Comparison of ENCODE assay signal across 8 mouse cellular contexts in the genomic region with DNA sequence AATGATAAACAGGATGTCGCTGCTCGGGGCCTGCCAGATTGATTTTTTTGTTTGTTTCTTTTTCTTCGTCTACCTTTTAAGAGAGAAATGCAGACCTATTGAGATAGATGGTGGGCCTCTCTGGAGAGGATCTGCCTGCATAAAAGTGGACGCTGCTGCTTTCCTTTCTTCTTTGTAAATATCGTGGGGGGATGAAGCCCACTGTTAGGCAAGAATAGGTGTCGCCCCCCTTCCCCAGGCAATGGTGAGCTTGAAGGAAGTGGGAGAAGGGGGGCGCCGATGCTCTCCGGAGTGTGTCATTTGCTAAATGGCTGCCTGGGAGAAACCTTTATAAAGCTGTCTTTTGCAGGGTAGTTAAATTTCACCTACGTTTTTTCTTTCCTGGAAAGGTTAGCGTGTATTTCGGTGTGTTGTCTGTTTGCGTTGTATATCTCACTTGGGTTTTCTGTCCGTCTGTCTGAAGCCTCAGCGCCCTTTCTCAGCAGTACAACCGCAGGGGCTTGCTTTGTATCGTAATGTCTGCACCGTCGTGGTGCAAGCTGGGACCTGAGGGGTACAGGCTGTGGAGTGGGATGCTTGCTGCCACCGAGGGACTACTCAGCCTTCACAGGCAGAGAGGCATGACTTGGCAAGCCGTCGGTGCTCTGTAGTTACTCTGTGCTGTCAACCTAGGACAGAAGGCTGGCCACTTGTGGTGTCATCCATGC. TPM values are rescaled to one million over a fixed set of nuclear protein-coding genes. Genes with fewer than 3 reads are reported as not detected.
DNase-seq lines count a peak whose midpoint lies in the region; ATAC-seq and TF ChIP-seq lines count a peak whose summit lies in the region.

No protein-coding gene starts in this region.

- peak; percentile 49 for DNase-seq in cerebellum, adult 11 months
- DNase-seq in cerebellum, adult 9-10 months, result no peak
- DNase-seq in A20 (ENCODE audit: low read depth, low spot score), result peak; percentile 79
- peak; percentile 64 to 71 for DNase-seq in cerebellum, postnatal 25 days
- DNase-seq in heart, postnatal 0 days (ENCODE audit: low spot score), result no peak
- DNase-seq in limb, embryonic 14.5 days (ENCODE audit: low spot score), result no peak
- no peak for DNase-seq in gastrocnemius, postnatal 10 days

- ATAC-seq in heart, postnatal 0 days (ENCODE audit: insufficient read depth, low read depth), result peak; percentile 22
- ATAC-seq in limb, embryonic 14.5 days (ENCODE audit: low FRiP score, low read depth), result no peak

- TF ChIP-seq EP300 in heart, postnatal 0 days (IDR thresholded peaks at IDR 0.05; ENCODE audit: low read depth), result no peak

- peak overlapping the region; percentile 95 for H3ac ChIP-seq in myocyte (ENCODE audit: control insufficient read depth, insufficient read length)

- H3K9ac ChIP-seq in heart, postnatal 0 days (replicated peaks; ENCODE audit: low read depth, low read length), result peak overlapping the region; percentile 98
- peak overlapping the region; percentile 99 for H3K9ac ChIP-seq in limb, embryonic 14.5 days (ENCODE audit: low read depth, low read length, severe bottlenecking)

- no peaks in the 10 kb centered on the region for H3K36me3 ChIP-seq in heart, postnatal 0 days (replicated peaks; ENCODE audit: control insufficient read depth, insufficient read depth, low read length)
- no peaks in the 10 kb centered on the region for H3K36me3 ChIP-seq in limb, embryonic 14.5 days (ENCODE audit: control insufficient read depth, insufficient read depth, low read length)
- no peaks in the 10 kb centered on the region for H3K36me3 ChIP-seq in myocyte (ENCODE audit: control insufficient read depth, insufficient read depth)

- peaks cover 44% of the 10 kb centered on the region for H3K4me1 ChIP-seq in heart, postnatal 0 days (ENCODE audit: control insufficient read depth, insufficient read depth)
- H3K4me1 ChIP-seq in limb, embryonic 14.5 days (ENCODE audit: control insufficient read depth, insufficient read depth, low read length), result peaks cover 46% of the 10 kb centered on the region

- under 1% methylated on average over 22 of the region's 22 CpGs for WGBS in heart, postnatal 0 days
- WGBS in limb, embryonic 14.5 days, result 1% methylated on average over 22 of the region's 22 CpGs

- H3K9me3 ChIP-seq in heart, postnatal 0 days (replicated peaks; ENCODE audit: control insufficient read depth, low read length), result no peaks in the 10 kb centered on the region
- H3K9me3 ChIP-seq in limb, embryonic 14.5 days (ENCODE audit: control insufficient read depth, low read length), result no peaks in the 10 kb centered on the region

- TF ChIP-seq POLR2A in limb, embryonic 14.5 days (IDR thresholded peaks at IDR 0.05; ENCODE audit: borderline replicate concordance, extremely low read depth, insufficient read depth, insufficient read length), result no peak
- peak; percentile 30 for TF ChIP-seq POLR2A in myocyte (IDR thresholded peaks at IDR 0.05; ENCODE audit: insufficient read length, low read depth)

- H3K79me2 ChIP-seq in myocyte (ENCODE audit: control insufficient read depth, insufficient read depth), result peaks cover 54% of the 10 kb centered on the region

- peak overlapping the region; percentile 97 for H3K27ac ChIP-seq in heart, postnatal 0 days (ENCODE audit: low read depth)
- H3K27ac ChIP-seq in limb, embryonic 14.5 days (replicated peaks; ENCODE audit: low read depth, low read length), result peak overlapping the region; percentile 99

- H3K27me3 ChIP-seq in heart, postnatal 0 days (ENCODE audit: control insufficient read depth, insufficient read depth, low read length), result no peaks in the 10 kb centered on the region
- no peaks in the 10 kb centered on the region for H3K27me3 ChIP-seq in limb, embryonic 14.5 days (ENCODE audit: control insufficient read depth, insufficient read depth, low read length)
- H3K27me3 ChIP-seq in myocyte (ENCODE audit: control insufficient read depth, insufficient read depth, insufficient read length), result no peaks in the 10 kb centered on the region

- peak overlapping the region; percentile 73 for H3K4me2 ChIP-seq in heart, postnatal 0 days (ENCODE audit: low read depth, low read length)
- H3K4me2 ChIP-seq in limb, embryonic 14.5 days (replicated peaks; ENCODE audit: low read depth, low read length, severe bottlenecking), result peak overlapping the region; percentile 96
- peak overlapping the region; percentile 92 for H3K4me2 ChIP-seq in myocyte (ENCODE audit: low read depth)

- peak overlapping the region; percentile 84 for H3K4me3 ChIP-seq in heart, postnatal 0 days (ENCODE audit: low read depth, low read length)
- H3K4me3 ChIP-seq in limb, embryonic 14.5 days (replicated peaks; ENCODE audit: low read length), result peak overlapping the region; percentile 79
- peak overlapping the region; percentile 89 for H3K4me3 ChIP-seq in myocyte

- TF ChIP-seq CTCF in heart, postnatal 0 days (IDR thresholded peaks at IDR 0.05; ENCODE audit: low read depth), result no peak

TF ChIP-seq in myocyte, 11 proteins besides CTCF, POLR2A, EP300 and RAD21:
- TF ChIP-seq MYOG (IDR thresholded peaks at IDR 0.05; ENCODE audit: control insufficient read depth in 1 of 3, insufficient read depth in 1 of 3, insufficient read length in 2 of 3, low read depth in 2 of 3) (peak in 1 of 3 experiments; percentile 39), SRF (IDR thresholded peaks at IDR 0.05; ENCODE audit: control insufficient read depth, insufficient read length, low read depth) (no peak), USF1 (IDR thresholded peaks at IDR 0.05; ENCODE audit: low read depth) (no peak), CEBPB (IDR thresholded peaks at IDR 0.05; ENCODE audit: insufficient read depth, poor library complexity, severe bottlenecking) (no peak), E2F4 (IDR thresholded peaks at IDR 0.05; ENCODE audit: insufficient read depth) (no peak), MAX (IDR thresholded peaks at IDR 0.05; ENCODE audit: low read depth) (no peak)
TF ChIP-seq in myocyte: peak in this region for 1.

RNA-seq across cellular contexts. Expression of a gene that starts 0.9 kb away (rescaled TPM):
- 66.5 and 74.1 TPM in 2 replicates for total RNA-seq in heart, postnatal 0 days (2014; rRNA removed; ENCODE audit: low replicate concordance)
- polyA plus RNA-seq in heart, postnatal 0 days (2015; fragmentation: Nextera tagmentation; extraction: Ambion mirVana), result 16.1 and 19.5 TPM in 2 replicates
- 74.6 and 92.4 TPM in 2 replicates for polyA plus RNA-seq in limb, embryonic 14.5 days (2012; rRNA removed)
- polyA plus RNA-seq in limb, embryonic 14.5 days (2014; fragmentation: Nextera tagmentation; extraction: Ambion mirVana), result 78.2 and 78.3 TPM in 2 replicates
- polyA plus RNA-seq in myocyte (2012; fragmentation: generic; extraction: Trizol), result 76.2 TPM
- 100 to 1,000 TPM; 104 to 111 TPM for total RNA-seq in gastrocnemius, postnatal 10 days (2021)

RNA-seq across cellular contexts. Expression of a gene that starts 56.5 kb away (rescaled TPM):
- 30.7 and 56.3 TPM in 2 replicates for total RNA-seq in heart, postnatal 0 days (2014; rRNA removed; ENCODE audit: low replicate concordance)
- polyA plus RNA-seq in heart, postnatal 0 days (2015; fragmentation: Nextera tagmentation; extraction: Ambion mirVana), result 23.4 and 24.0 TPM in 2 replicates
- 11.7 and 15.1 TPM in 2 replicates for polyA plus RNA-seq in limb, embryonic 14.5 days (2012; rRNA removed)
- 8.9 and 10.0 TPM in 2 replicates for polyA plus RNA-seq in limb, embryonic 14.5 days (2014; fragmentation: Nextera tagmentation; extraction: Ambion mirVana)
- 60.6 TPM for polyA plus RNA-seq in myocyte (2012; fragmentation: generic; extraction: Trizol)
- 100 to 1,000 TPM in 1 of 2 experiments, 10 to 100 TPM in 1; 90.3 to 101 TPM for total RNA-seq in gastrocnemius, postnatal 10 days (2021)

Comparison
In these comparisons a context has a peak if more than half of its experiments do, and no peak if none do; other contexts are left out.
1. DNase-seq: peak in cerebellum, adult 11 months (single experiment), A20 (single experiment) and cerebellum, postnatal 25 days (2 of 2); none in cerebellum, adult 9-10 months (single experiment), heart, postnatal 0 days (single experiment), limb, embryonic 14.5 days (single experiment) and gastrocnemius, postnatal 10 days (single experiment).
2. Peak in every context shown above with its lines, with median percentiles within 50 percentile points of each other: H3K4me2 ChIP-seq and H3K4me3 ChIP-seq.